Mouse (Mus musculus) inflammation-experienced regulatory T-cells, adult 6 months (primary cell): ENCODE data around the gene Pdlim4. TPM values are rescaled to one million over a fixed set of nuclear protein-coding genes. Genes with fewer than 3 reads are reported as not detected.
"Not testable (repeated sequence)": the region's sequence is repeated elsewhere in the genome, so short reads cannot be mapped to it uniquely, and the experiment has no call there.

Experiments
- ATAC-seq: one replicate; pipeline ENCODE4 v1.8.0; 2017
- polyA plus RNA-seq, 3 experiments: library from polyadenylated mRNA; unstranded; fragments of 100-300 nt; shearing (Covaris generic); gene quantifications; one replicate each; pipeline ENCODE4 v1.2.1; 2017

The Pdlim4 gene
- polyA plus RNA-seq, 3 experiments from 2014 or later = 0.49 to 1.1 (median 0.50) TPM

GRCm38 (mm10) chr11:54012961-54013360 lies 55.9 kb downstream of the Pdlim4 start:
- ATAC-seq = no peak

- ATAC-seq = no peak
Observed at GRCm38 (mm10) chr11:54011255-54011654, 57.6 kb downstream of the Pdlim4 start.

GRCm38 (mm10) chr11:54008416-54008920 lies 60.3 kb downstream of the Pdlim4 start:
- ATAC-seq = no peak

- no peak for ATAC-seq
Observed at GRCm38 (mm10) chr11:54007717-54008116, 61.1 kb downstream of the Pdlim4 start.

- no peak for ATAC-seq
Observed at GRCm38 (mm10) chr11:54006901-54007300, 61.9 kb downstream of the Pdlim4 start.

GRCm38 (mm10) chr11:54006362-54006761 lies 62.5 kb downstream of the Pdlim4 start:
- not testable (repeated sequence) for ATAC-seq

Other genes with a start within 250 kb of the Pdlim4 start
- 10 to 100 TPM; 19.8 to 38.0 (median 32.6) TPM for gene Gm12216, start 209.8 kb downstream of the Pdlim4 start, polyA plus RNA-seq
- gene Slc22a5, start 177.4 kb downstream of the Pdlim4 start, polyA plus RNA-seq = 10 to 100 TPM in 2 of 3 experiments, 1 to 10 TPM in 1; 8.9 to 15.5 (median 12.7) TPM
- gene Slc22a21, start 88.7 kb downstream of the Pdlim4 start, polyA plus RNA-seq = under 1 TPM in 1 of 3 experiments, not detected in 2; 0.40 TPM
- gene Slc22a4, start 40.9 kb downstream of the Pdlim4 start, polyA plus RNA-seq = 1 to 10 TPM in 1 of 3 experiments, not detected in 2; 1.1 TPM
- gene P4ha2, start 31.1 kb upstream of the Pdlim4 start, polyA plus RNA-seq = not detected
- 1 to 10 TPM in 2 of 3 experiments, not detected in 1; 1.2 to 2.8 TPM for gene Csf2, start 180.7 kb upstream of the Pdlim4 start, polyA plus RNA-seq
- gene Il3, start 198.3 kb upstream of the Pdlim4 start, polyA plus RNA-seq = not detected
- not detected for gene Acsl6, start 234.8 kb upstream of the Pdlim4 start, polyA plus RNA-seq